Mouse (Mus musculus) liver, embryonic 16.5 days (tissue): ENCODE data around the gene Arpc4. TPM values are rescaled to one million over a fixed set of nuclear protein-coding genes. Genes with fewer than 3 reads are reported as not detected.

Source experiments
- ATAC-seq: fragments of 200-750 bp; cut with Nextera tagmentation; 2 replicates; pipeline ENCODE4 v1.8.0; 2017; ENCODE audit warnings: low read depth, mild to moderate bottlenecking, moderate number of reproducible peaks, moderate library complexity
- H3K27ac ChIP-seq: fragments of 300-500 bp; sonication (generic); 2 replicates; pipeline ENCODE4 v1.5.1; 2014; ENCODE audit warnings: mild to moderate bottlenecking, low read length
- H3K27me3 ChIP-seq: fragments of 300-500 bp; sonication (generic); 2 replicates; pipeline ENCODE4 v1.6.1; 2014; ENCODE audit warnings: low read depth, low read length, mixed read lengths; ENCODE audit not compliant: control insufficient read depth, insufficient read depth
- H3K36me3 ChIP-seq: fragments of 300-500 bp; sonication (generic); 2 replicates; pipeline ENCODE4 v1.6.1; 2014; ENCODE audit warnings: mild to moderate bottlenecking; ENCODE audit not compliant: control insufficient read depth, insufficient read depth
- H3K4me1 ChIP-seq: fragments of 300-500 bp; sonication (generic); 2 replicates; pipeline ENCODE4 v1.6.1; 2014; ENCODE audit warnings: low read depth, low read length, mixed read lengths; ENCODE audit not compliant: control insufficient read depth
- H3K4me2 ChIP-seq: fragments of 300-500 bp; sonication (generic); 2 replicates; pipeline ENCODE4 v1.6.1; 2014; ENCODE audit warnings: low read depth, low read length, mixed read lengths
- H3K4me3 ChIP-seq: fragments of 300-500 bp; sonication (generic); 2 replicates; pipeline ENCODE4 v1.5.1; 2014; ENCODE audit warnings: low read depth, mild to moderate bottlenecking, low read length
- H3K9ac ChIP-seq: fragments of 300-500 bp; sonication (generic); 2 replicates; pipeline ENCODE4 v1.6.1; 2014; ENCODE audit warnings: low read depth, low read length
- H3K9me3 ChIP-seq: fragments of 300-500 bp; sonication (generic); replicated peaks from 2 replicates; pipeline ENCODE4 v1.6.1; 2016; ENCODE audit warnings: low read length; ENCODE audit not compliant: control insufficient read depth
- WGBS: fragments of 180-500 bp; shearing (Covaris S2); extraction: QIAGEN DNeasy Blood & Tissue Kit; methylation state at CpG from one replicate; pipeline ENCODE4 v1.1.7; 2014; ENCODE audit not compliant: insufficient replicate concordance; 5-methylcytosine and 5-hydroxymethylcytosine counted together
- microRNA-seq: library from miRNA; unstranded; fragments of <30 nt; microRNA quantifications from one replicate; pipeline ENCODE4, GENCODE M21; 2016
- polyA plus RNA-seq: library from polyadenylated mRNA; unstranded; fragments of >200 nt; fragmentation: Nextera tagmentation; extraction: Ambion mirVana; gene quantifications from 2 replicates; pipeline ENCODE4 v1.2.1, GENCODE M21; 2015

Gene Arpc4
- polyA plus RNA-seq, 1 experiment from 2014 or later = 179 TPM

GRCm38 (mm10) chr6:113438721-113439430 is 61.0 kb downstream of the Arpc4 start:
- Histone ChIP-seq H3K9ac (no peak overlapping the region), H3K4me1 (peaks cover 15% of the 10 kb centered on the region), H3K27ac (no peak overlapping the region), H3K4me3 (no peak overlapping the region), H3K9me3 (no peaks in the 10 kb centered on the region), H3K4me2 (no peak overlapping the region), H3K36me3 (no peaks in the 10 kb centered on the region), H3K27me3 (no peaks in the 10 kb centered on the region)
- 46% methylated on average over 12 of the region's 12 CpGs for WGBS
- no peak for ATAC-seq

Small RNAs within 50 kb of the gene (microRNA-seq; reads per million reads assigned to microRNA genes)
- not detected for gene Gm24387

Other genes starting within 250 kb of the Arpc4 start
- 0.11 TPM in 2 replicates for gene Lhfpl4, start 182.7 kb upstream of the Arpc4 start, polyA plus RNA-seq
- 16.4 and 16.8 TPM in 2 replicates for gene Mtmr14, start 140.3 kb upstream of the Arpc4 start, polyA plus RNA-seq
- gene Cpne9, start 95.8 kb upstream of the Arpc4 start, polyA plus RNA-seq = 0.02 TPM in 1 of 2 replicates, not detected in the other
- 7.5 and 7.7 TPM in 2 replicates for gene Brpf1, start 71.0 kb upstream of the Arpc4 start, polyA plus RNA-seq
- gene Ogg1, start 51.1 kb upstream of the Arpc4 start, polyA plus RNA-seq = 4.4 and 5.0 TPM in 2 replicates
- 17.0 and 19.7 TPM in 2 replicates for gene Camk1, start 34.1 kb upstream of the Arpc4 start, polyA plus RNA-seq
- gene Tada3, start 232 bp upstream of the Arpc4 start, polyA plus RNA-seq = 16.5 and 17.2 TPM in 2 replicates
- 0.90 and 1.3 TPM in 2 replicates for gene Ttll3, start 11.1 kb downstream of the Arpc4 start, polyA plus RNA-seq
- gene Rpusd3, start 41.2 kb downstream of the Arpc4 start, polyA plus RNA-seq = 11.8 and 12.1 TPM in 2 replicates
- gene Cidec, start 57.6 kb downstream of the Arpc4 start, polyA plus RNA-seq = 0.14 and 0.40 TPM in 2 replicates
- 30.1 and 30.9 TPM in 2 replicates for gene Jagn1, start 64.5 kb downstream of the Arpc4 start, polyA plus RNA-seq
- 0.19 and 0.33 TPM in 2 replicates for gene Il17re, start 80.4 kb downstream of the Arpc4 start, polyA plus RNA-seq
- gene Il17rc, start 93.3 kb downstream of the Arpc4 start, polyA plus RNA-seq = 9.5 and 11.9 TPM in 2 replicates
- 6.9 and 7.3 TPM in 2 replicates for gene Creld1, start 105.2 kb downstream of the Arpc4 start, polyA plus RNA-seq
- 0.05 TPM in 1 of 2 replicates, not detected in the other for gene Prrt3, start 123.8 kb downstream of the Arpc4 start, polyA plus RNA-seq
- 40.6 and 42.0 TPM in 2 replicates for gene Emc3, start 153.5 kb downstream of the Arpc4 start, polyA plus RNA-seq
- gene Fancd2, start 153.6 kb downstream of the Arpc4 start, polyA plus RNA-seq = 6.8 and 7.3 TPM in 2 replicates
- not detected in 2 replicates for gene Fancd2os, start 222.6 kb downstream of the Arpc4 start, polyA plus RNA-seq
- 77.9 and 78.0 TPM in 2 replicates for gene Brk1, start 226.7 kb downstream of the Arpc4 start, polyA plus RNA-seq
- gene Vhl, start 245.8 kb downstream of the Arpc4 start, polyA plus RNA-seq = 9.0 and 9.1 TPM in 2 replicates